22 mouse cellular contexts compared by ENCODE assay signal in genomic region chr2:70830683-70831082, GRCm38 (mm10). TPM values are rescaled to one million over a fixed set of nuclear protein-coding genes. Genes with fewer than 3 reads are reported as not detected.
A peak's percentile ranks its signal among the peaks of the same experiment; 100 is the strongest.
DNase-seq lines count a peak whose midpoint lies in the region; ATAC-seq and TF ChIP-seq lines count a peak whose summit lies in the region.
"Had no signal": no experiment of that assay in that cellular context is flagged by ENCODE, and none has a peak within 500 bp of the region (broad histone marks: within the 10 kb centered on the region; RNA-seq: fewer than 3 reads in every experiment).

No protein-coding gene starts in this region.

- peak overlapping the region; percentile 27; the same call in 1 of the 2 replicates for H3K4me2 ChIP-seq in heart, embryonic 11.5 days
- H3K4me2 ChIP-seq in liver, postnatal 0 days (ENCODE audit: low read depth, low read length), result peak overlapping the region; percentile 27
- no peak overlapping the region for H3K4me2 ChIP-seq in midbrain, embryonic 14.5 days (ENCODE audit: low read length)
- H3K4me2 ChIP-seq: embryonic facial prominence, embryonic 12.5 days; hindbrain, embryonic 15.5 days; limb, embryonic 12.5 days; lung, embryonic 15.5 days; neural tube, embryonic 12.5 days had no signal

- no peak overlapping the region for H3K4me3 ChIP-seq in heart, embryonic 11.5 days (ENCODE audit: low read depth, low read length)
- H3K4me3 ChIP-seq in liver, postnatal 0 days (ENCODE audit: low read depth, low read length), result no peak overlapping the region
- H3K4me3 ChIP-seq in midbrain, embryonic 14.5 days (replicated peaks; ENCODE audit: low read depth, low read length), result no peak overlapping the region
- H3K4me3 ChIP-seq: embryonic facial prominence, embryonic 12.5 days; forebrain, embryonic 10.5 days; hindbrain, embryonic 15.5 days; left cerebral cortex, adult 2 months; limb, embryonic 12.5 days; lung, embryonic 15.5 days; neural tube, embryonic 12.5 days had no signal

- no peaks in the 10 kb centered on the region for H3K9me3 ChIP-seq in heart, embryonic 11.5 days (replicated peaks; ENCODE audit: control insufficient read depth, low read length)
- no peaks in the 10 kb centered on the region for H3K9me3 ChIP-seq in liver, postnatal 0 days (ENCODE audit: low read length)
- no peaks in the 10 kb centered on the region for H3K9me3 ChIP-seq in midbrain, embryonic 14.5 days (ENCODE audit: control insufficient read depth, low read length)
- H3K9me3 ChIP-seq: embryonic facial prominence, embryonic 12.5 days; forebrain, embryonic 10.5 days; hindbrain, embryonic 15.5 days; limb, embryonic 12.5 days; lung, embryonic 15.5 days; neural tube, embryonic 12.5 days had no signal

- peak overlapping the region; percentile 68; the same call in 1 of the 2 replicates for H3K27ac ChIP-seq in heart, embryonic 11.5 days (ENCODE audit: low read depth, low read length)
- peak overlapping the region; percentile 56; the same call in 1 of the 2 replicates for H3K27ac ChIP-seq in liver, postnatal 0 days (ENCODE audit: low read depth)
- H3K27ac ChIP-seq in midbrain, embryonic 14.5 days (replicated peaks; ENCODE audit: low read depth, low read length), result no peak overlapping the region
- H3K27ac ChIP-seq: embryonic facial prominence, embryonic 12.5 days; forebrain, embryonic 10.5 days; hindbrain, embryonic 15.5 days; left cerebral cortex, adult 2 months; limb, embryonic 12.5 days; lung, embryonic 15.5 days; neural tube, embryonic 12.5 days had no signal

- 25% methylated on average over 2 of the region's 2 CpGs for WGBS in heart, embryonic 11.5 days (ENCODE audit: insufficient replicate concordance)
- 29% methylated on average over 2 of the region's 2 CpGs for WGBS in liver, postnatal 0 days (ENCODE audit: insufficient replicate concordance)
- WGBS in midbrain, embryonic 14.5 days, result 57% methylated on average over 2 of the region's 2 CpGs

- H3K27me3 ChIP-seq in heart, embryonic 11.5 days (ENCODE audit: control insufficient read depth, insufficient read depth, low read length), result no peaks in the 10 kb centered on the region
- no peaks in the 10 kb centered on the region for H3K27me3 ChIP-seq in liver, postnatal 0 days (ENCODE audit: insufficient read depth, low read length)
- H3K27me3 ChIP-seq in midbrain, embryonic 14.5 days (ENCODE audit: control insufficient read depth, insufficient read depth, low read length), result no peaks in the 10 kb centered on the region
- H3K27me3 ChIP-seq: embryonic facial prominence, embryonic 12.5 days; hindbrain, embryonic 15.5 days; limb, embryonic 12.5 days; lung, embryonic 15.5 days; neural tube, embryonic 12.5 days; Patski had no signal

- ATAC-seq in heart, embryonic 11.5 days (replicated peaks; ENCODE audit: insufficient number of reproducible peaks, low FRiP score, low TSS enrichment), result peak; percentile 69
- ATAC-seq in erythroid progenitor cell, adult 5-6 weeks (replicated peaks; ENCODE audit: low FRiP score, poor library complexity, severe bottlenecking), result peak; percentile 47; the same call in 1 of the 2 replicates
- peak; percentile 3; the same call in 1 of the 2 replicates for ATAC-seq in liver, postnatal 0 days
- ATAC-seq in midbrain, embryonic 14.5 days (ENCODE audit: low FRiP score, low TSS enrichment), result no peak
- ATAC-seq: Patski had no signal

- H3K9ac ChIP-seq in heart, embryonic 11.5 days (ENCODE audit: low read depth, low read length), result no peak overlapping the region
- no peak overlapping the region for H3K9ac ChIP-seq in liver, postnatal 0 days (replicated peaks)
- H3K9ac ChIP-seq in midbrain, embryonic 14.5 days (replicated peaks; ENCODE audit: low read length), result no peak overlapping the region
- H3K9ac ChIP-seq: embryonic facial prominence, embryonic 12.5 days; hindbrain, embryonic 15.5 days; limb, embryonic 12.5 days; lung, embryonic 15.5 days; neural tube, embryonic 12.5 days had no signal

- H3K36me3 ChIP-seq in heart, embryonic 11.5 days (ENCODE audit: control insufficient read depth, insufficient read depth, low read length), result no peaks in the 10 kb centered on the region
- no peaks in the 10 kb centered on the region for H3K36me3 ChIP-seq in liver, postnatal 0 days (replicated peaks; ENCODE audit: insufficient read depth, low read length)
- no peaks in the 10 kb centered on the region for H3K36me3 ChIP-seq in midbrain, embryonic 14.5 days (ENCODE audit: control insufficient read depth, insufficient read depth, low read length)
- H3K36me3 ChIP-seq: embryonic facial prominence, embryonic 12.5 days; forebrain, embryonic 10.5 days; hindbrain, embryonic 15.5 days; limb, embryonic 12.5 days; lung, embryonic 15.5 days; neural tube, embryonic 12.5 days had no signal

- H3K4me1 ChIP-seq in heart, embryonic 11.5 days (ENCODE audit: control insufficient read depth, insufficient read depth, low read length), result no peaks in the 10 kb centered on the region
- peaks cover 46% of the 10 kb centered on the region for H3K4me1 ChIP-seq in liver, postnatal 0 days (ENCODE audit: insufficient read depth)
- H3K4me1 ChIP-seq in midbrain, embryonic 14.5 days (ENCODE audit: control insufficient read depth, insufficient read depth, low read length), result no peaks in the 10 kb centered on the region
- H3K4me1 ChIP-seq: embryonic facial prominence, embryonic 12.5 days; hindbrain, embryonic 15.5 days; limb, embryonic 12.5 days; lung, embryonic 15.5 days; neural tube, embryonic 12.5 days had no signal

- DNase-seq in heart, postnatal 25 days (ENCODE audit: low spot score), result no peak
- DNase-seq in R1 (ENCODE audit: low read depth, low spot score), result peak; percentile 97
- DNase-seq in liver, postnatal 0 days, result peak; percentile 17
- no peak for DNase-seq in midbrain, embryonic 14.5 days
- DNase-seq in gastrocnemius, adult 8-10 months (ENCODE audit: low spot score in 2 of 2), result no peak
- no peak for DNase-seq in cerebellum, postnatal 10 days
- DNase-seq: cerebellum, adult 18-20 months; gastrocnemius, postnatal 10 days; heart, postnatal 36 days; kidney, adult 18-20 months; kidney, postnatal 10 days; right cerebral cortex, postnatal 25 days had no signal

- intact Hi-C loops in heart, postnatal 25 days (cut with DNase I), result no loop called here

- TF ChIP-seq EP300 in liver, postnatal 0 days (IDR thresholded peaks at IDR 0.05; ENCODE audit: low read depth), result peak; percentile 88

- TF ChIP-seq CTCF in liver, postnatal 0 days (IDR thresholded peaks at IDR 0.05; ENCODE audit: low read depth), result no peak

RNA-seq across cellular contexts. Expression of gene Tlk1, which starts 5.2 kb away (rescaled TPM):
- 34.2 and 39.4 TPM in 2 replicates for polyA plus RNA-seq in heart, embryonic 11.5 days (2014; fragmentation: Nextera tagmentation; extraction: Ambion mirVana)
- 10 to 100 TPM; 31.2 to 31.9 TPM for total RNA-seq in heart, postnatal 25 days (2021)
- 134 and 172 TPM in 2 replicates for total RNA-seq in erythroid progenitor cell, adult 5-6 weeks (2015; ENCODE audit: low replicate concordance)
- 126 and 148 TPM in 2 replicates for total RNA-seq in erythroid progenitor cell, adult 5-6 weeks (2017; ENCODE audit: low replicate concordance)
- polyA plus RNA-seq in liver, postnatal 0 days (2015; fragmentation: Nextera tagmentation; extraction: Ambion mirVana), result 23.2 and 25.3 TPM in 2 replicates
- polyA plus RNA-seq in midbrain, embryonic 14.5 days (2014; fragmentation: Nextera tagmentation; extraction: Ambion mirVana), result 23.6 and 27.5 TPM in 2 replicates
- total RNA-seq in gastrocnemius, adult 8-10 months (2022), result 10 to 100 TPM; 37.8 to 44.5 (median 40.8) TPM

Comparison
In these comparisons a context has a peak if more than half of its experiments do, and no peak if none do; other contexts are left out.
1. DNase-seq: peak in R1 (single experiment) and liver, postnatal 0 days (single experiment); none in heart, postnatal 25 days (single experiment), midbrain, embryonic 14.5 days (single experiment), gastrocnemius, adult 8-10 months (0 of 2) and cerebellum, postnatal 10 days (0 of 2).